Mouse (Mus musculus) small intestine, adult 2 months (tissue): ENCODE measurements around the gene Specc1l.

ENCODE experiments used
- CTCF ChIP-seq: fragments of 200-500 bp; IDR thresholded peaks from 2 replicates; pipeline ENCODE4 v1.5.1; 2012; ENCODE audit warnings: low read depth, mild to moderate bottlenecking, control low read depth, inconsistent platforms, low read length, moderate library complexity, mixed read lengths; ENCODE audit not compliant: insufficient replicate concordance, insufficient read length; ENCODE audit errors: extremely low read depth
- POLR2A ChIP-seq: fragments of 200-500 bp; IDR thresholded peaks from 2 replicates; pipeline ENCODE4 v1.6.1; 2012; ENCODE audit warnings: low read depth, mild to moderate bottlenecking, control low read depth, inconsistent platforms, low read length, moderate library complexity

DNA sequence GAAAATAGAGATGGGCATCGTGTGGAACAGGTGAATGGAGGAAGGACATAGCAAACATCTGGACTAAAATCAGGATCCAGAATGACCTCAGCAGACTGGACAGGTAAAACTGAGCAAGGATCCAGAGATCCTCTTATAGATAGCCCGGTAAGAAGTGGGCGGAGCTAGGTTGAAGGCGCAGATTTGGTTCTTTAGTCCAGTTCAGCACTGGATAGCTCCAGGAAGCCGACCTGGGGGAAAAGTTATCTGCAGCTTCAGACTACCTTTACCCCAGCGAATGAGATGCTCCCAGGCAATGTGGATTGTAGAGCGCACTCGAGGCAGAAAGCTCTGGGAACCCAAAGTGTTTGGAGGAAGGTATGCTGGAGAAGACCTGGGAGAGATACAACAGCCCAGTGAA lies 130.1 kb downstream of the Specc1l start:
- TF ChIP-seq POLR2A (no peak), CTCF (no peak)
